15 mouse cellular contexts compared by ENCODE assay signal in the genomic region with DNA sequence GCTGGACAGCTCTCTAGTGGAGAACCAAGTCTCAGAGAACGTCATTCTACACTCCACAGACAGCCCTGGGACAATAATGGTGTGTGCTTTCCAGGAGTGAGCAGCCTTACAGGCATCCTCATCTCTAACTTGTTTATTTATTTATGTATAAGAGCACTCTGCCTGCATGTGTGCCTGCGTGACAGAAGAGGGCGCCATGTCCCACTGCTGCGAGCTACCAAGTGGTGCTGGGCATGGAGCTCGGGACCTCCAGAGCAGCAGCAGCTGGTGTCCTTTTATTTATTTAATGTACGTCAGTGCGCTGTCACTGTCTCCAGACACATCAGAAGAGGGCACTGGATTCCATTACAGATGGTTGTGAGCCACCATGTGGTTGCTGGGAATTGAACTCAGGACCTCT.
DNase-seq lines count a peak whose midpoint lies in the region; ATAC-seq and TF ChIP-seq lines count a peak whose summit lies in the region.
"Had no signal": no experiment of that assay in that cellular context is flagged by ENCODE, and none has a peak within 500 bp of the region (broad histone marks: within the 10 kb centered on the region; RNA-seq: fewer than 3 reads in every experiment).

No protein-coding gene starts in this region.

- peak; percentile 39 for TF ChIP-seq CTCF in lung, embryonic 14.5 days (IDR thresholded peaks at IDR 0.05; ENCODE audit: low read depth)

- peak; percentile 43 for DNase-seq in CD4-positive, CD25-positive, alpha-beta regulatory T cell, adult 2 months (ENCODE audit: low read depth, low spot score)
- DNase-seq in lung, embryonic 14.5 days: peak; percentile 23
- DNase-seq in lung, postnatal 4 days: no peak
- DNase-seq in splenic B cell, adult 2 months (ENCODE audit: low read depth, low spot score): peak; percentile 37
- DNase-seq in layer of hippocampus, adult 18-20 months (ENCODE audit: low spot score in 2 of 2): no peak
- no peak for DNase-seq in forebrain, embryonic 14.5 days (ENCODE audit: low spot score)
- DNase-seq: adrenal gland, postnatal 10 days; cerebellum, postnatal 10 days; layer of hippocampus, adult 9-11 months; lung, postnatal 10 days; spleen, adult 18-20 months had no signal

- H3K27ac ChIP-seq in lung, embryonic 14.5 days (ENCODE audit: low read depth): no peak overlapping the region
- H3K27ac ChIP-seq in forebrain, embryonic 14.5 days (ENCODE audit: low read depth, low read length): no peak overlapping the region
- H3K27ac ChIP-seq: neural tube, embryonic 12.5 days had no signal

- H3K36me3 ChIP-seq in lung, embryonic 14.5 days (ENCODE audit: insufficient read depth): no peaks in the 10 kb centered on the region
- peaks cover 3% of the 10 kb centered on the region; the same call in 1 of the 2 replicates for H3K36me3 ChIP-seq in splenic B cell, adult 2 months (ENCODE audit: control insufficient read depth, insufficient read depth, low read length, poor library complexity, severe bottlenecking)
- no peaks in the 10 kb centered on the region for H3K36me3 ChIP-seq in forebrain, embryonic 14.5 days (ENCODE audit: control insufficient read depth, insufficient read depth, low read length)
- H3K36me3 ChIP-seq: neural tube, embryonic 12.5 days had no signal

- H3K27me3 ChIP-seq in lung, embryonic 14.5 days (ENCODE audit: insufficient read depth, low read length): no peaks in the 10 kb centered on the region
- H3K27me3 ChIP-seq in splenic B cell, adult 2 months (ENCODE audit: control insufficient read depth, insufficient read depth, low read length, poor library complexity, severe bottlenecking): no peaks in the 10 kb centered on the region
- H3K27me3 ChIP-seq in forebrain, embryonic 14.5 days (replicated peaks; ENCODE audit: control insufficient read depth, insufficient read depth, low read length): no peaks in the 10 kb centered on the region
- H3K27me3 ChIP-seq: neural tube, embryonic 12.5 days had no signal

- no peak overlapping the region for H3K9ac ChIP-seq in lung, embryonic 14.5 days
- no peak overlapping the region for H3K9ac ChIP-seq in forebrain, embryonic 14.5 days (ENCODE audit: low read length)
- H3K9ac ChIP-seq: neural tube, embryonic 12.5 days had no signal

- no peak for ATAC-seq in CD4-positive, CD25-positive, alpha-beta regulatory T cell, adult 4 months
- no peak for ATAC-seq in lung, embryonic 14.5 days (ENCODE audit: insufficient read depth)
- 0 out of 2 replicates have a peak, but pooled peaks have one; percentile 54 for ATAC-seq in erythroblast, adult 5-6 weeks (replicated peaks; ENCODE audit: low FRiP score, poor library complexity, severe bottlenecking)
- no peak for ATAC-seq in forebrain, embryonic 14.5 days
- ATAC-seq: inflammation-experienced regulatory T-cells, adult 6 months had no signal

- no peaks in the 10 kb centered on the region for H3K4me1 ChIP-seq in lung, embryonic 14.5 days (ENCODE audit: insufficient read depth)
- peaks cover 11% of the 10 kb centered on the region for H3K4me1 ChIP-seq in forebrain, embryonic 14.5 days (ENCODE audit: control insufficient read depth, insufficient read depth, low read length)

- H3K9me3 ChIP-seq in lung, embryonic 14.5 days (ENCODE audit: low read depth, low read length): no peaks in the 10 kb centered on the region
- no peaks in the 10 kb centered on the region for H3K9me3 ChIP-seq in forebrain, embryonic 14.5 days (replicated peaks; ENCODE audit: control insufficient read depth, low read length)
- H3K9me3 ChIP-seq: neural tube, embryonic 12.5 days had no signal

- WGBS in lung, embryonic 14.5 days: 57% methylated on average over 7 of the region's 7 CpGs
- 84% methylated on average over 7 of the region's 7 CpGs for WGBS in forebrain, embryonic 14.5 days

- H3K4me2 ChIP-seq in lung, embryonic 14.5 days: no peak overlapping the region
- H3K4me2 ChIP-seq in forebrain, embryonic 14.5 days (ENCODE audit: low read length): no peak overlapping the region
- H3K4me2 ChIP-seq: neural tube, embryonic 12.5 days had no signal

- no peak overlapping the region for H3K4me3 ChIP-seq in lung, embryonic 14.5 days (ENCODE audit: low read depth, low read length)
- no peak overlapping the region for H3K4me3 ChIP-seq in forebrain, embryonic 14.5 days (ENCODE audit: low read depth, low read length)
- H3K4me3 ChIP-seq: neural tube, embryonic 12.5 days had no signal

Comparison
In these comparisons a context has a peak if more than half of its experiments do, and no peak if none do; other contexts are left out.
1. DNase-seq: peak in CD4-positive, CD25-positive, alpha-beta regulatory T cell, adult 2 months (single experiment), lung, embryonic 14.5 days (single experiment) and splenic B cell, adult 2 months (single experiment); none in lung, postnatal 4 days (0 of 2), layer of hippocampus, adult 18-20 months (0 of 2) and forebrain, embryonic 14.5 days (single experiment).